Mouse (Mus musculus): ENCODE measurements around the gene Ifi47. TPM values are rescaled to one million over a fixed set of nuclear protein-coding genes. Genes with fewer than 3 reads are reported as not detected.

Ifi47 gene
- total RNA-seq, 2 experiments from 2014 or later, result 0.93 to 1.5 TPM

DNA sequence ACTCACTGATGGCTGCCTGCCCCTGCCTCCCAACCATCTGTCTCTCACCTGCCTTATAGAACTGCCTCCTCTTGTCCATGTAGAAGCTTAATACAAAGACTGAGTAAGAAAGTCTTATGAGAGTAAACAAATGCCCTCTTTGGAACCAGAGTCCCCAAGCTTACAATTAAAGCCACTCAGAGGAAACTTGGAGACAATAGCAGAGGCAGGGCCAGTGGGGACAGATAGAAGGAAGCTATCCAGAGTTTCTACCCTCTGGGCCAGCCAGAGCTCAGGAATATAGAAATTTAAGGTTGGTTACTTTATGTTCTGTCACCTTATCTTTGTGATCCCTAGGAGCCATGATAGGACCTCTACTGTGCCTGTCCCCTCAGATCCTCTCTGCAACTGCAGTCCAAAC lies 38.4 kb downstream of the Ifi47 start, which contains the start of gene Olfr1396:
Olfr1396 (minus strand) TSS at position 101 of the 400 bp plus-strand sequence.
- intact Hi-C loops (cut with DNase I; ENCODE audit: low total_unique reads), result no loop called here
- DNase-seq, result no peak

DNA sequence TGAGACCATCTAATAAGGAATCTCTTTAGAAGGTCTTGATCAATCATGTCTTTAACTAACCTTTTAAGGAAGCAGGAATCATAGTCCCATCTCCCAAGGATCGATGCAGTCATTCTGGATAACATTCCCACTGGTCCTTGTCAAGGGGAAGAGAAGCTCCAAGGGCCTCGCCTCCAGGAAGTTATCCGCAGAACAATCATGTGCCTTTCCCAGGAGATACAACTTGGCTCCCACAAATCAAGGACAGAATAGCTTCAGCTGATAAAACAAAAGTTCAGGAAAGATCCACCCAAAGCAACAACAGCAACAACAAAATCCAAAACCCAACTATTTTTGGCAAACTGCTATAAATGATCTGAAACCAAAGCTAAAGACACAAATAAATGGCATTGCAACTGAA lies 43.2 kb downstream of the Ifi47 start:
- DNase-seq, result no peak
- intact Hi-C loops (cut with DNase I; ENCODE audit: low total_unique reads), result no loop called here

DNA sequence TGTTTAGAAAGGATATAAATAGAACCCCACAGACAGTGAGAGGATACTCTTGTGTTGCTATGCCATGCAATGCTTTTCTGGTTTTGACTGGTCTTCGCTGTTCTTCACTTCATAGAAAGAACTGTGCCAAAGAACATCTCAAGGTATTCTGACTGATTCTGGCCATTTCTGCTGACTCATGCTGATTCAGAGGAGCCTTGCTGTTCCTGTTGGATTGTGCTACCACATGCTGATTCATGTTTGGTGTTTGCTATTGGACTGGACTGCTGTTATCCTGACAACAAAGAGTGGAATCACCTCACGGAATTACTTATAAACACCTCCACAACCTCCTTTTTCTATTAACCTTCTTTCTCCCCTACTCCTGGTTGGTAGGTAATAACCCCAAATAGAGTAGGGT lies 47.8 kb downstream of the Ifi47 start:
- DNase-seq, result no peak
- intact Hi-C loops (cut with DNase I; ENCODE audit: low total_unique reads), result no loop called here

DNA sequence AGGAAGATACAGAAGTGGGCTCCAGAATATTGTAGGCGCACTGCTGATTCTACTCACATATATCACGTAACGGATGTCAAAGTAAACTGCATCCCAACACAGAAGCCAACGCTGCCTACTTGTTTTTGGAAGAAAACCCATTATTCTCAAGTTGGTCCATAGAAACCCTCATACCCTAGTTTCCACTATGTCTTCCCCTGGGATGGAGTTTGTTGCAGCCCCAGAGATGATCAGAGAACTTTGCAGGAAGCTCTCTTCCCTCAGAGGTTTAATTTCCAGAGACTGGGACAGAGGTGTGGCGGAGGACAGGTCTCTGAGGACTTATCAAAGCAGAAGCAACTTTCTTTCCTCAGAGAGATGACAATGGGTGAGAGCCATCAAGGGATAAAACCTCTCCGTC lies 65.6 kb downstream of the Ifi47 start, which contains the start of gene Olfr1395:
Olfr1395 (plus strand) TSS at position 301 of the 400 bp plus-strand sequence.
- no peak for DNase-seq
- intact Hi-C loops (cut with DNase I; ENCODE audit: low total_unique reads), result no loop called here

Other genes with a start within 250 kb of the Ifi47 start
- 1 to 10 TPM; 2.7 to 3.0 TPM for gene Gm12184, start 249.9 kb upstream of the Ifi47 start, total RNA-seq (2021)
- 1 to 10 TPM; 6.1 to 7.0 TPM for gene Irgm1, start 204.9 kb upstream of the Ifi47 start, total RNA-seq (2021)
- gene Gm5431, start 174.4 kb upstream of the Ifi47 start, total RNA-seq (2021), result under 1 TPM; 0.21 to 0.35 TPM
- gene Psme2b, start 130.4 kb upstream of the Ifi47 start, total RNA-seq (2021), result 1 to 10 TPM in 1 of 2 experiments, under 1 TPM in 1; 0.82 to 1.2 TPM
- gene Olfr56, start 97.7 kb upstream of the Ifi47 start, total RNA-seq (2021), result not detected
- gene 9930111J21Rik1, start 97.2 kb upstream of the Ifi47 start, total RNA-seq (2021), result 1 to 10 TPM in 1 of 2 experiments, under 1 TPM in 1; 0.90 to 1.0 TPM
- gene Gm12185, start 84.4 kb upstream of the Ifi47 start, total RNA-seq (2021), result under 1 TPM; 0.13 to 0.47 TPM
- under 1 TPM in 1 of 2 experiments, not detected in 1; 0.14 TPM for gene Tgtp1, start 82.4 kb upstream of the Ifi47 start, total RNA-seq (2021)
- gene 9930111J21Rik2, start 25.3 kb upstream of the Ifi47 start, total RNA-seq (2021), result 1 to 10 TPM; 1.0 to 1.4 TPM
- not detected for gene Tgtp2, start 12.4 kb upstream of the Ifi47 start, total RNA-seq (2021)
- under 1 TPM in 1 of 2 experiments, not detected in 1; 0.04 TPM for gene Olfr1396, start 38.3 kb downstream of the Ifi47 start, total RNA-seq (2021)
- gene Olfr1395, start 65.7 kb downstream of the Ifi47 start, total RNA-seq (2021), result not detected
- not detected for gene Olfr1394, start 77.8 kb downstream of the Ifi47 start, total RNA-seq (2021)
- gene Btnl9, start 110.6 kb downstream of the Ifi47 start, total RNA-seq (2021), result 1 to 10 TPM; 4.8 to 9.0 TPM
- gene Zfp62, start 126.7 kb downstream of the Ifi47 start, total RNA-seq (2021), result 10 to 100 TPM; 16.5 to 18.1 TPM
- gene Mgat1, start 167.6 kb downstream of the Ifi47 start, total RNA-seq (2021), result 10 to 100 TPM; 35.7 to 39.5 TPM
- gene Olfr1393, start 201.7 kb downstream of the Ifi47 start, total RNA-seq (2021), result under 1 TPM in 1 of 2 experiments, not detected in 1; 0.23 TPM
- gene Olfr1392, start 208.7 kb downstream of the Ifi47 start, total RNA-seq (2021), result not detected
- gene Olfr10, start 228.2 kb downstream of the Ifi47 start, total RNA-seq (2021), result not detected
- gene Olfr1391, start 246.2 kb downstream of the Ifi47 start, total RNA-seq (2021), result not detected